ENCODE assay signal across 28 mouse cellular contexts in genomic region chr15:11626433-11626832, GRCm38 (mm10).
DNase-seq lines count a peak whose midpoint lies in the region; ATAC-seq lines count a peak whose summit lies in the region.
"Had no signal": no experiment of that assay in that cellular context is flagged by ENCODE, and none has a peak within 500 bp of the region (broad histone marks: within the 10 kb centered on the region; RNA-seq: fewer than 3 reads in every experiment).

No protein-coding gene starts in this region.

- H3K27me3 ChIP-seq in heart, embryonic 12.5 days (replicated peaks), result no peaks in the 10 kb centered on the region
- no peaks in the 10 kb centered on the region for H3K27me3 ChIP-seq in heart, embryonic 10.5 days (ENCODE audit: insufficient read depth, poor library complexity, severe bottlenecking)
- H3K27me3 ChIP-seq: CH12.LX; forebrain, embryonic 13.5 days; hindbrain, embryonic 15.5 days; intestine, embryonic 15.5 days; liver, embryonic 15.5 days; midbrain, embryonic 15.5 days; neural tube, embryonic 12.5 days; Patski had no signal

- H3K27ac ChIP-seq in heart, embryonic 12.5 days (ENCODE audit: poor library complexity, severe bottlenecking), result no peak overlapping the region
- H3K27ac ChIP-seq in heart, embryonic 10.5 days, result no peak overlapping the region
- H3K27ac ChIP-seq: forebrain, embryonic 13.5 days; hindbrain, embryonic 15.5 days; intestine, embryonic 15.5 days; limb, embryonic 10.5 days; liver, embryonic 15.5 days; macrophage; midbrain, embryonic 15.5 days; neural tube, embryonic 12.5 days; stomach, postnatal 0 days had no signal

- H3K4me2 ChIP-seq in heart, embryonic 12.5 days, result 0 out of 2 replicates have a peak overlapping the region, but pooled peaks have one; percentile 2
- H3K4me2 ChIP-seq: forebrain, embryonic 13.5 days; hindbrain, embryonic 15.5 days; intestine, embryonic 15.5 days; liver, embryonic 15.5 days; midbrain, embryonic 15.5 days; neural tube, embryonic 12.5 days had no signal

- no peaks in the 10 kb centered on the region for H3K9me3 ChIP-seq in heart, embryonic 12.5 days (replicated peaks)
- no peaks in the 10 kb centered on the region for H3K9me3 ChIP-seq in heart, embryonic 10.5 days
- H3K9me3 ChIP-seq: forebrain, embryonic 13.5 days; G1E; hindbrain, embryonic 15.5 days; intestine, embryonic 15.5 days; limb, embryonic 10.5 days; liver, embryonic 15.5 days; midbrain, embryonic 15.5 days; neural tube, embryonic 12.5 days had no signal

- H3K36me3 ChIP-seq in heart, embryonic 12.5 days, result no peaks in the 10 kb centered on the region
- no peaks in the 10 kb centered on the region for H3K36me3 ChIP-seq in heart, embryonic 10.5 days
- H3K36me3 ChIP-seq: G1E; hindbrain, embryonic 15.5 days; intestine, embryonic 15.5 days; limb, embryonic 10.5 days; liver, embryonic 15.5 days; midbrain, embryonic 15.5 days; neural tube, embryonic 12.5 days had no signal

- no peak overlapping the region for H3K9ac ChIP-seq in heart, embryonic 12.5 days
- H3K9ac ChIP-seq: forebrain, embryonic 13.5 days; hindbrain, embryonic 15.5 days; intestine, embryonic 15.5 days; liver, embryonic 15.5 days; midbrain, embryonic 15.5 days; neural tube, embryonic 12.5 days had no signal

- 0 out of 2 replicates have a peak, but pooled peaks cover 4% of the 10 kb centered on the region for H3K4me1 ChIP-seq in heart, embryonic 12.5 days (replicated peaks)
- no peaks in the 10 kb centered on the region for H3K4me1 ChIP-seq in heart, embryonic 10.5 days
- H3K4me1 ChIP-seq: forebrain, embryonic 13.5 days; hindbrain, embryonic 15.5 days; intestine, embryonic 15.5 days; limb, embryonic 10.5 days; liver, embryonic 15.5 days; midbrain, embryonic 15.5 days; neural tube, embryonic 12.5 days had no signal

- DNase-seq in heart, embryonic 10.5 days (ENCODE audit: low spot score), result no peak
- peak; percentile 17 to 39 for DNase-seq in layer of hippocampus, adult 18-20 months (ENCODE audit: low spot score in 2 of 2)
- no peak for DNase-seq in layer of hippocampus, adult 9-10 months (ENCODE audit: low spot score)
- DNase-seq in right cerebral cortex, adult 18-20 months, result peak; percentile 2
- no peak for DNase-seq in right cerebral cortex, postnatal 14 days
- peak; percentile 11 for DNase-seq in layer of hippocampus, postnatal 36 days
- no peak for DNase-seq in gastrocnemius, adult 18-20 months (ENCODE audit: low spot score)
- DNase-seq: adrenal gland, postnatal 36 days; B cell, adult 2 months; cerebellum, adult 11 months; cerebellum, adult 9-11 months; gastrocnemius, postnatal 36 days; kidney, adult 8-10 months; kidney, postnatal 10 days; liver had no signal

- 66% methylated on average over 9 of the region's 9 CpGs for WGBS in heart, embryonic 12.5 days
- WGBS in heart, embryonic 10.5 days, result 70% methylated on average over 9 of the region's 9 CpGs

- H3K4me3 ChIP-seq in heart, embryonic 12.5 days, result no peak overlapping the region
- no peak overlapping the region for H3K4me3 ChIP-seq in heart, embryonic 10.5 days
- H3K4me3 ChIP-seq: forebrain, embryonic 13.5 days; hindbrain, embryonic 15.5 days; intestine, embryonic 15.5 days; limb, embryonic 10.5 days; liver, embryonic 15.5 days; midbrain, embryonic 15.5 days; neural tube, embryonic 12.5 days had no signal

- no peak for ATAC-seq in heart, embryonic 12.5 days (ENCODE audit: insufficient number of reproducible peaks, low FRiP score)
- ATAC-seq: forebrain, embryonic 13.5 days; intestine, embryonic 15.5 days; midbrain, embryonic 15.5 days; Patski had no signal

Comparison
In these comparisons a context has a peak if more than half of its experiments do, and no peak if none do; other contexts are left out.
1. DNase-seq: peak in layer of hippocampus, adult 18-20 months (2 of 2), right cerebral cortex, adult 18-20 months (single experiment) and layer of hippocampus, postnatal 36 days (2 of 2); none in heart, embryonic 10.5 days (single experiment), layer of hippocampus, adult 9-10 months (single experiment), right cerebral cortex, postnatal 14 days (single experiment) and gastrocnemius, adult 18-20 months (single experiment).